Mouse (Mus musculus) G1E (cell line): ENCODE measurements around the gene Tmtc1. TPM values are rescaled to one million over a fixed set of nuclear protein-coding genes. Genes with fewer than 3 reads are reported as not detected.

Source experiments
- ATAC-seq: 2 replicates; pipeline ENCODE4 v1.8.0; 2016; ENCODE audit warnings: mild to moderate bottlenecking; ENCODE audit not compliant: insufficient number of reproducible peaks, poor library complexity, low FRiP score, severe bottlenecking; ENCODE audit errors: extremely low read depth
- DNase-seq: peaks from one replicate; pipeline ENCODE4 v3.0.0; 2012; ENCODE audit warnings: low spot score
- H3K27me3 ChIP-seq: 2 replicates; pipeline ENCODE4 v1.6.1; 2012; ENCODE audit warnings: mild to moderate bottlenecking, low read length, inconsistent platforms; ENCODE audit not compliant: insufficient read depth
- H3K36me3 ChIP-seq: replicated peaks from 2 replicates; pipeline ENCODE3; 2012; ENCODE audit warnings: mild to moderate bottlenecking, inconsistent platforms
- H3K4me1 ChIP-seq: 2 replicates; pipeline ENCODE4 v1.6.1; 2012; ENCODE audit warnings: low read depth, low read length, inconsistent platforms, mixed read lengths; ENCODE audit not compliant: insufficient read depth
- H3K4me3 ChIP-seq: 2 replicates; pipeline ENCODE4 v1.5.1; 2012; ENCODE audit warnings: low read depth, mild to moderate bottlenecking, inconsistent platforms, low read length, moderate library complexity, mixed read lengths
- H3K9me3 ChIP-seq: replicated peaks from 2 replicates; pipeline ENCODE4 v1.6.1; 2012; ENCODE audit warnings: inconsistent platforms
- CTCF ChIP-seq: IDR thresholded peaks from 2 replicates; pipeline ENCODE4 v1.5.1; 2012; ENCODE audit warnings: low read depth, low read length, inconsistent platforms, mixed read lengths
- GATA1 ChIP-seq: IDR thresholded peaks from 2 replicates; pipeline ENCODE4 v1.6.1; 2012; ENCODE audit warnings: borderline replicate concordance, low read length, inconsistent platforms, mixed read lengths
- GATA2 ChIP-seq: IDR thresholded peaks from 2 replicates; pipeline ENCODE4 v1.6.1; 2012; ENCODE audit warnings: low read depth, low read length, inconsistent platforms, borderline replicate concordance
- POLR2AphosphoS5 ChIP-seq: IDR thresholded peaks from 2 replicates; pipeline ENCODE4 v1.6.1; 2012; ENCODE audit warnings: low read depth, low read length, inconsistent platforms; ENCODE audit not compliant: insufficient replicate concordance
- TAL1 ChIP-seq: conservative IDR thresholded peaks from 2 replicates; pipeline ENCODE4 v1.6.1; 2012; ENCODE audit warnings: low read depth, low read length, inconsistent platforms, mixed read lengths
- polyA plus RNA-seq: library from polyadenylated mRNA; stranded (reverse); fragments of >175 nt; gene quantifications from 2 replicates; pipeline ENCODE4 v1.2.3, GENCODE M21; 2012
- total RNA-seq, 2 experiments: library from RNA; stranded (forward) in 1 of 2; stranded (reverse) in 1 of 2; fragments of 200-1000 nt in 1 of 2; fragments of >200 nt in 1 of 2; fragmentation: Nextera tagmentation in 1 of 2; gene quantifications; 2 replicates each; pipeline ENCODE4 v1.2.3; 2014 to 2017

Tmtc1 gene
- total and polyA plus RNA-seq, 3 experiments: 0.05 TPM; not detected in 2

- no peak for DNase-seq
Observed at GRCm38 (mm10) chr6:148436441-148437001, 7.7 kb downstream of the Tmtc1 start.

GRCm38 (mm10) chr6:148421577-148421976 is 22.6 kb downstream of the Tmtc1 start:
- DNase-seq (no peak), ATAC-seq (no peak)
- no peaks in the 10 kb centered on the region for H3K36me3 ChIP-seq
- no peaks in the 10 kb centered on the region for H3K4me1 ChIP-seq
- TF ChIP-seq TAL1 (no peak), GATA2 (no peak), CTCF (no peak), GATA1 (no peak), POLR2AphosphoS5 (no peak)
- no peaks in the 10 kb centered on the region for H3K9me3 ChIP-seq
- no peak overlapping the region for H3K4me3 ChIP-seq
- no peaks in the 10 kb centered on the region for H3K27me3 ChIP-seq

More at GRCm38 (mm10) chr6:148436441-148437001, 7.7 kb downstream of the Tmtc1 start:
- no peak overlapping the region for H3K4me3 ChIP-seq
- H3K9me3 ChIP-seq: no peaks in the 10 kb centered on the region
- ATAC-seq: no peak
- TF ChIP-seq GATA1 (no peak), CTCF (no peak)
- H3K27me3 ChIP-seq: no peaks in the 10 kb centered on the region; the same call in 1 of the 2 replicates
- H3K36me3 ChIP-seq: no peaks in the 10 kb centered on the region
- H3K4me1 ChIP-seq: peaks cover 9% of the 10 kb centered on the region

DNA sequence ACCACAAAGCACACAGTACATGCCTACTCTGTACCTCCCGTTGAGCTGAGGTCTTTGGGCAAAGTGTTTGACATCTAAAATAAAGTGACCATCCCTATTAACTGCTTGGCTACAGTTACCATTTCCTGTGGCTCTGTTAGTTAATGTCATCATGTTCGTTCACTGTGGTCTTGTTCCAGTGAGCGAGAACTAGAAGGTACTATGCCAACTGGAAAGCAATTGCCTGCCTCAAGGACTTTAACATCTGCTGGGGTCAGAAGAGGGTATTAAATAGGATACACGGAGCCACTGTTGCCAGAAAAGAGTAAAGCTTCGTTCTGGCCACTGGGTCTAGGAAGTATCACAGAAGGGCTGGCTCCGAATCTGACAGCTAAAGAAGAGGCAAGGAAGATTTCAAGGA is 23.8 kb downstream of the Tmtc1 start:
- TF ChIP-seq CTCF (no peak), POLR2AphosphoS5 (no peak), GATA1 (no peak), TAL1 (no peak), GATA2 (no peak)
- DNase-seq: no peak
- no peaks in the 10 kb centered on the region for H3K27me3 ChIP-seq
- no peak overlapping the region for H3K4me3 ChIP-seq
- no peaks in the 10 kb centered on the region for H3K36me3 ChIP-seq
- no peaks in the 10 kb centered on the region for H3K4me1 ChIP-seq
- no peak for ATAC-seq
- H3K9me3 ChIP-seq: no peaks in the 10 kb centered on the region

DNA sequence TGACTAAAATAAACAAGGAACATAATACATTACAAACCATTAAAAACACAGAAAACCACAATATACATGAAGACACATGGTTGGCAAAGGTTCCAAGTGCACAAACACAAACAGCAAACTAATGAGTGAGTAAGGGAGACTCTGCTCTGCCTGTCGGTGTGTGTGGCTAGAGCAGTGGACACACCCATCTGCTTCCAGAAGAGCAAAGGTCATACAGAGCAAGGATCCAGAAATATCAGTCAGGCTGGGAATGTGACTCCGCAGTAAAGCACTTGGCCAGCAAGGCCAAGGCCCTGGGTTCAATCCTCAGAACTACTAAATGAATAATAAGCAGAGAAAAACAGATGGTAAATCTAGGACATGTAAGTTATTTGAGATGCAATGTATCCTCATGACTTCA is 27.6 kb downstream of the Tmtc1 start:
- no peak for ATAC-seq
- no peaks in the 10 kb centered on the region for H3K27me3 ChIP-seq
- H3K4me3 ChIP-seq: no peak overlapping the region
- DNase-seq: no peak
- no peaks in the 10 kb centered on the region for H3K9me3 ChIP-seq
- H3K36me3 ChIP-seq: no peaks in the 10 kb centered on the region
- TF ChIP-seq POLR2AphosphoS5: no peak
- H3K4me1 ChIP-seq: no peaks in the 10 kb centered on the region

GRCm38 (mm10) chr6:148413638-148414037 is 30.6 kb downstream of the Tmtc1 start:
- 0 out of 2 replicates have a peak, but pooled peaks have one; percentile 41 for ATAC-seq
- DNase-seq: no peak
- Histone ChIP-seq H3K4me3 (no peak overlapping the region), H3K36me3 (no peaks in the 10 kb centered on the region), H3K4me1 (no peaks in the 10 kb centered on the region), H3K27me3 (no peaks in the 10 kb centered on the region), H3K9me3 (no peaks in the 10 kb centered on the region)
- TF ChIP-seq TAL1 (no peak), POLR2AphosphoS5 (no peak), GATA2 (no peak), GATA1 (no peak)

GRCm38 (mm10) chr6:148406792-148407490 is 37.2 kb downstream of the Tmtc1 start:
- TF ChIP-seq CTCF: no peak
- TF ChIP-seq GATA2: no peak
- no peak for TF ChIP-seq TAL1
- TF ChIP-seq POLR2AphosphoS5: no peak
- TF ChIP-seq GATA1: no peak
- H3K36me3 ChIP-seq: no peaks in the 10 kb centered on the region
- H3K4me3 ChIP-seq: no peak overlapping the region
- no peaks in the 10 kb centered on the region for H3K27me3 ChIP-seq
- DNase-seq: no peak
- no peak for ATAC-seq
- no peaks in the 10 kb centered on the region for H3K9me3 ChIP-seq
- no peaks in the 10 kb centered on the region for H3K4me1 ChIP-seq

GRCm38 (mm10) chr6:148405599-148405998 is 38.6 kb downstream of the Tmtc1 start:
- Histone ChIP-seq H3K4me3 (no peak overlapping the region), H3K27me3 (no peaks in the 10 kb centered on the region), H3K4me1 (no peaks in the 10 kb centered on the region), H3K36me3 (no peaks in the 10 kb centered on the region), H3K9me3 (no peaks in the 10 kb centered on the region)
- DNase-seq (no peak), ATAC-seq (no peak)
- TF ChIP-seq CTCF (no peak), GATA2 (no peak), GATA1 (no peak), TAL1 (no peak), POLR2AphosphoS5 (no peak)
